Mouse (Mus musculus): ENCODE data around the gene Rbpj. TPM values are rescaled to one million over a fixed set of nuclear protein-coding genes. Genes with fewer than 3 reads are reported as not detected.

Gene Rbpj
- polyA plus RNA-seq, 1 experiment: 13.6 TPM

DNA sequence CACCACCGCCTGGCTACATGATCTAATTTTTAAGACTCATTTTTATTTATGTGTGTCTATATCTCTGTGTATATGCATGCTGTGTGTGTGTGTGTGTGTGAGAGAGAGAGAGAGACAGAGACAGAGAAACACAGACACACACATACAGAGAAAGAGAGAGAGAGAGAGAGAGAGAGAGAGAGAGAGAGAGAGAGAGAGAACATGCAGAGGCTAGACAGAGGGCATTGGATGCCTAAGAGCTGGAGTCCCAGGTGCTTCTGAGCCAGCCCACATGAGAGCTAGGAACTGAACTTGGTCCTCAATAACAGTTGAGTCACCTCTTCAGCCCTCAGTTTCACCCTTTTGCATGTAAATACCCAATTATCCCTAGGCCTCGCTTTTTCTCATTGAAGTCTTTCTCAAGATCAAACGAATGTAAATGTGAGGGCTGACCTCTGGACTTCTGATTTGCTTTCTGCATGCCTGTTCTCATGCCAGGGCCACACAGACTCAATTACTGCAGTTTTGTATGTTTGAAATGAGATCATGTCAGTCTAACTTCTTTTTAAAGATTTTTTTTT, 109.0 kb downstream of the Rbpj start:
- H3K4me3 ChIP-seq (replicated peaks): no peak overlapping the region
- peaks cover 6% of the 10 kb centered on the region for H3K4me1 ChIP-seq
- peaks cover 6% of the 10 kb centered on the region for H3K9me3 ChIP-seq
- peaks cover 9% of the 10 kb centered on the region for H3K36me3 ChIP-seq (replicated peaks; ENCODE audit: low read length)
- TF ChIP-seq GATA1 (IDR thresholded peaks at IDR 0.05; ENCODE audit: borderline replicate concordance, low read length) (no peak), FLI1 (IDR thresholded peaks at IDR 0.05; ENCODE audit: low read length) (no peak)
- H3K27me3 ChIP-seq (replicated peaks): no peaks in the 10 kb centered on the region

DNA sequence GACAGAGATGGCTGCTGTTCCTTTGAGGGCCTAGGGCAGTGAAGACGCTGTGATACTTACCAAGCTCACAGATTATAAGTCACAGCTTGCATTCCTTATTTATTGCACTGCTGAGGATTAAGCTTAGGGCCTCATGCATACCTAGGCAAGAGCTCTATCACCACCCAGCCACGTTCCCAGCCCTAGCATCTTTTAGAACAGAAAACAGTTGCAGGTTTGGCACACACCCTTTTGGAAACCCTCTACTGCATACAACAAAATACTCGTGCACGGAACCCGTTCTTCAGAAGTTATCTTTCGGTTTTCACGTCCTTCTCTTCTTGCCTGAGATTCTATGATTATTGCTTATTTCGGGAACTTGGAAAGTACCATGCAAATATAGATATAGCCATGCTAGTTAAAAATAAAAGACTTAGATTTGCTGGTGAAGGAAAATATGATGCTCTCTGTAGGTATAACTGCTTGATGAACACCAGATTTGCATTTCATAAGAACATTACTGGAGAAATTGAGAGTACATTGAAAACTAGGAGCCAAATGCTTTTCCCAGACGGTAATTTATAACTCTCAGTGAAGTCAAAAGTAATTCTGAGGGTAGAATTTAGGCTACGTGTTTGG, 111.4 kb downstream of the Rbpj start:
- TF ChIP-seq GATA1 (IDR thresholded peaks at IDR 0.05; ENCODE audit: borderline replicate concordance, low read length) (no peak), FLI1 (IDR thresholded peaks at IDR 0.05; ENCODE audit: low read length) (no peak)
- H3K36me3 ChIP-seq (replicated peaks; ENCODE audit: low read length): peaks cover 9% of the 10 kb centered on the region
- no peak overlapping the region for H3K4me3 ChIP-seq (replicated peaks)
- H3K9me3 ChIP-seq: peaks cover 6% of the 10 kb centered on the region
- no peaks in the 10 kb centered on the region for H3K27me3 ChIP-seq (replicated peaks)
- 0 out of 2 replicates have a peak, but pooled peaks cover 8% of the 10 kb centered on the region for H3K4me1 ChIP-seq

DNA sequence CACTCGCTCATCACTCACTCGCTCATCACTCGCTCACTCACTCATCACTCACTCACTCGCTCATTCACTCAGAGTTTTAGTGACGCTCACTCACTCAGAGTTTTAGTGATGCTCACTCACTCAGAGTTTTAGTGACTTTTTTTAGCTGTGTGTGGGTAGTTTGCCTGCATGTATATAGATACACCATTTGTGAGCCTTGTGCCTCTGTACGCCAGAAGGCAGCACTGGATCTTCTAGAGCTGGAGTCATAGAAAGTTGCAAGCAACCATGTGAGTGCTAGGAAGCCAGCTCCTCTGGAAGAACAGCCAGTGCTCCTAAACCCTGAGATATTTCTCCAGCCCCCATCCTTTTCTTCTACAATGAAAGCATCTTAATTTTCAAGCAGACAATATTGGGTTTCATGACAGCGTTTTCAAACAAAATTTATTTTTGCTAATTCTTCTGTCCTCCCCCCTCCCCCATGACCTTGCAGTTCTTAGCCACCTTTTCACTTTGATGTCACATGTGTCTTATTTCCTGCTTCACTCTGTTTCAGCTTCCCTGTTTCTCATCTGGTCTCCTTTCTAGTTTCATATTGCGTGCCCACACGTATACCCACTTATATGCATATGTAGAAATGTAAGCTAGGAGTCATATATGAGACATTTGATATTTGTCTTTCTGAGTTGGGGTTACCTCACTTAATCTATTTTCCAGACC, 118.3 kb downstream of the Rbpj start:
- no peaks in the 10 kb centered on the region for H3K36me3 ChIP-seq (replicated peaks; ENCODE audit: low read length)
- H3K4me1 ChIP-seq: peaks cover 48% of the 10 kb centered on the region
- no peak overlapping the region for H3K4me3 ChIP-seq (replicated peaks)
- H3K27me3 ChIP-seq (replicated peaks): no peaks in the 10 kb centered on the region
- H3K9me3 ChIP-seq: no peaks in the 10 kb centered on the region
- TF ChIP-seq GATA1 (IDR thresholded peaks at IDR 0.05; ENCODE audit: borderline replicate concordance, low read length): no peak

DNA sequence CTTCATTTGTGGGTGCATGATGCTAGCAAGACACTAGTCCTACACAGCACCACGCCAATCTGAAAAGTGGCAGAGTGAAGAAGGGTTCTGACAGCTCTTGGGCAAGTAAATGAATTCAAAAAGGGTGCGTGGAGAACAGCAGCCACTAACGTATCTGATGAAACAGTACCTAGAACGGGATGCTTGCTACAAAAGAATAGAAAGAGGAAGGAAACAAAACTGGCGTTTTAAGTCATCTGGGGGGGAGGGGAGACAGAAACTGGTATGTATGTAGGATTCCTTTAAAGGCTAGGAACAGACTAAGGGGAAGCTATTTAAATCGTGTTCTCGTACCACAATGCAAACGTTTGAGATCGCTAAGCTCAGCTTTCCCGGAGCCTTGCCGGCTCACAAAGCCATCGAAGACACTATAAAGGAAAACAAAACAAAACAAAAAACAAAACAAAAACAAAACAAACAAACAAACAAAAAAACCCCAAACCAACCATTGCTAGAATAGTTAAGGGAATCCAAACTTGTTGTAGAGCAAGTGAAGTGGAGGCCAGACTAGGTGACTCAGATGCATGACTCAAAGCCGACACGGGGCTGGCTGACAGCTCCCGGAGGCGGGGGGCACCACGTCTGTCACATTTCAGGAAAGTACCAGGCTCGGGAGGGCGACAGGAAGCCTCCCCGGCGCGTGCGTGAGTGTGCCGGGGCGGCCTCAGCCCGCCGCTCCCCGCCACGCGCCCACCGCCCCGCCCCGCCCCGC, 122.6 kb downstream of the Rbpj start:
- H3K4me1 ChIP-seq: peaks cover 52% of the 10 kb centered on the region
- H3K9me3 ChIP-seq: no peaks in the 10 kb centered on the region
- H3K36me3 ChIP-seq (replicated peaks; ENCODE audit: low read length): no peaks in the 10 kb centered on the region
- no peaks in the 10 kb centered on the region for H3K27me3 ChIP-seq (replicated peaks)
- peak overlapping the region; percentile 99 for H3K4me3 ChIP-seq (replicated peaks)
- no peak for TF ChIP-seq FLI1 (IDR thresholded peaks at IDR 0.05; ENCODE audit: low read length)

DNA sequence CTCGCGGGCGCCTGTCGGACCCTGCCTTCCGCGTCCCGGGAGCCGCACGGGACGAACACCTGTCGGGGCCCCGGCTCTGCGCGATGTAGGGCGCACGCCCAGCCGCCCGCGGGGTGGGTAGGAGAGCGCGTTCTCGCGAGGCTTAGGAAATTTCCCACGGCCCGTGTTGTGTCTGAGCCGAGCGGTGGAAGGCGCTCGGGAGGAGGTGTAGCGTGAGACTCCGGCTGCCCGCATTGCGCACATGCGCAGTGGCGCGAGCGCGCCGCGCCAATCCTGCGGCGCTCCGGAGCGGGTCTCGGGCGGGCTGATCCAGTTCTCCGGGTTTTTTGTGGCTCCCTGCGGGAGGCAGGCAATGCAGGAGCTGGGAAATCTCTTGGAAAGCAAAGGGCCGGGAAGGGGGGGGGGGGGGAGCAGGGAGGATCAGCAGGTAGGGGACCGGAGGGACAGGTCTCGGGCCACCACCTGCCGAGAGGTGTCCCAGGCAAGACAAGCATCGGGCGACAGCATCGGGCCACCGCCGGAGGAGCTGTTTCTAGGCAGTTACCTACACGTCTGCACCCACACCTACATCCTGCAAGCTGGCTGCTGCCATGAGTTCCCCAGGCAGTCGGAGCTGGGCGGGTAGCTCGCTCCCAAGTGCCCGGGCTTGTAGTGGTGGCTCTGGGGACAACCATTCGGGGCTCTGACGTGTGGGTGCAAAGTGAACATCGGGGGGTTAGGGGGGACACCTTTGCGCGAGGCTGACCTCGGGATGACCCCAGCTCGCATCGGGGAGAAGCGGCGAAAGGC, 123.4 kb downstream of the Rbpj start:
- no peaks in the 10 kb centered on the region for H3K36me3 ChIP-seq (replicated peaks; ENCODE audit: low read length)
- H3K4me1 ChIP-seq: peaks cover 50% of the 10 kb centered on the region
- H3K9me3 ChIP-seq: no peaks in the 10 kb centered on the region
- H3K27me3 ChIP-seq (replicated peaks): no peaks in the 10 kb centered on the region
- no peak for TF ChIP-seq FLI1 (IDR thresholded peaks at IDR 0.05; ENCODE audit: low read length)
- no peak for TF ChIP-seq GATA1 (IDR thresholded peaks at IDR 0.05; ENCODE audit: borderline replicate concordance, low read length)
- H3K4me3 ChIP-seq (replicated peaks): peak overlapping the region; percentile 99

DNA sequence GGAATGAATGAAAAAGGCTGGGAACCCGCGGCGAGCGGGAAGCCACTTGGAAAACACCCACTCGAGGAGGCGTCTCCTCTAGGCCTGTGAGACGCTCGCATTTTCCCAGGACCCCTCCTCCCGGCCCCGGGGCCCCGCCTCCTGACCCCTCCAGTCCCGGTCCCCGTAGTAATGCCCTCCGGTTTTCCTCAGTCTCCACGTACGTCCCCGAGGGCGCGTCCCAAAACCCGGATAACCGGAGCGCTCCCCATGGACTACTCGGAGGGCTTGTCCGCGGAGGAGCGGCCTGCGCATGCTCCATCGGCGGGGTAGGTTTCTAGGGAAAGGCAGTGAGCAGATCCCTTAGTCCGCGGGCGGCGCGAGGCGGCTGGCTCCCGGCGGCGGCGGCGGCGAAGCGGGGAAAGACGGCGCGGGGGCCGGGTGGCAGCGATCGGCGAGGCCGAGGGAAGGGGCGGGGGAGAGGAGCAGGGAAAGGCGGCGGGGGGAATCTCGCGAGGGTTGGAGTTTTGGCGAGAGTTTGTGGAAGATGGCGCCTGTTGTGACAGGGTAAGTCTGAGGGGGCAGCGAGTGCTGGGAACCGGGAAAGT, 124.3 kb downstream of the Rbpj start:
- Histone ChIP-seq H3K9me3 (no peaks in the 10 kb centered on the region), H3K36me3 (replicated peaks; ENCODE audit: low read length) (no peaks in the 10 kb centered on the region), H3K27me3 (replicated peaks) (no peaks in the 10 kb centered on the region), H3K4me3 (replicated peaks) (peak overlapping the region; percentile 99), H3K4me1 (peaks cover 51% of the 10 kb centered on the region)
- no peak for TF ChIP-seq GATA1 (IDR thresholded peaks at IDR 0.05; ENCODE audit: borderline replicate concordance, low read length)
- TF ChIP-seq FLI1 (IDR thresholded peaks at IDR 0.05; ENCODE audit: low read length): no peak

DNA sequence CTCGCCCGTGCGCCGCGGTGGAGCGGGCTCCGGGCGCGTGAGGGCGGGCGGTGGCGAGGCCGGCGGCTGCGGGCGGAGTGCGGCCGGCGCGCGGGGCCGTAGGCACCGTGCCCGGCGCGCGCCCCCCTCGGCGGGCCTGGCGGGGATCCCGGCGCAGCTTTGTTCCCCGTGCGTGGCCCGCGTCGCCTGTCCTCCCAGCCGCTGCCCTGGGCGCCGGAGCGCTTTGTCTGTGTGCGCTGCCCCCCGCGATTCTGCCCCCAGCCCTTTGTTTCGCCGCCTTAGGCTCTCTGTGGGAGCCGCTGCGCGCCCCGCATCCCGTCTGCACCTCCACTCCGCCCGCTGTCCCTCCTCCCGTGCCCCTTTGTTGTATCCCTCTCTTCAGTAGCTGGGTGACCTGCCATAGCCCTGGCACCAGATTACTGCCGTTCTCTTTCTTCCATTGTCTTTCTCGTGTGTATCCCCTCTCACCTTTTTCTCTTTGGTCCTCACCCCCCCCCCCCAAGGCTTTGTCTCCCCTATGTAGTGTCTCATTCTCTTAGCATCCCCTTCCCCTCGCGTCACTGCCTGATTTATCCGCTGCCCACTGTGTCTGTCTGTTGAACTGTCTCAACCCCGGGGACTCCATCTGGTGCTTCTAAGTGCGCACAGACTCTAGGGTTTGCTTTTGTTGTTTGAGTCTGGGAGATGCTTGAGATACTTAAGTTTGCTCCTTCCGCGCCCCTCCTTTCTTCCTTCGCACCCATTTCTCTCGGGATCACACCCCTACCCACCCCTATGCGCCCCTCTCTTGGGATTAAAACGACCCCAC, 125.1 kb downstream of the Rbpj start:
- Histone ChIP-seq H3K4me3 (replicated peaks) (peak overlapping the region; percentile 99), H3K36me3 (replicated peaks; ENCODE audit: low read length) (no peaks in the 10 kb centered on the region), H3K9me3 (no peaks in the 10 kb centered on the region), H3K27me3 (replicated peaks) (no peaks in the 10 kb centered on the region), H3K4me1 (peaks cover 55% of the 10 kb centered on the region)
- no peak for TF ChIP-seq FLI1 (IDR thresholded peaks at IDR 0.05; ENCODE audit: low read length)
- no peak for TF ChIP-seq GATA1 (IDR thresholded peaks at IDR 0.05; ENCODE audit: borderline replicate concordance, low read length)

DNA sequence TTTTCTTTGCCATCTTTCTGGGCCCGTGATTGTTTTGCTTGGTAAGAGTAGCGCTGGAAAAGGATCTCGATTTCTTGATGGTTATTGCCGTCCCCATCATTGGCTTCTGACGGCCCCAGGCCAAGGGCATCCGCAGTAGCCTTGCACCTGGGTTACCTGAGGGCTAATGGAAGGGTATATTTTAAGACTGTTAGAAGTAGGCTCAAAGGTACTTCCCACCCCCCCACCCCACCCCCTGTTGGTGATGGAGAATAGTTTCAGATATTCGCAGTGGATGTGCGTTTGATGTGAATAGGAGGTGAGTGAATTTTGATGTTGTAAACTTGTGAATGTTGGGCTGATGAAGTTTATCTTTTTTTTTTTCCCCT, 125.7 kb downstream of the Rbpj start:
- H3K27me3 ChIP-seq (replicated peaks): no peaks in the 10 kb centered on the region
- TF ChIP-seq FLI1 (IDR thresholded peaks at IDR 0.05; ENCODE audit: low read length) (no peak), GATA1 (IDR thresholded peaks at IDR 0.05; ENCODE audit: borderline replicate concordance, low read length) (no peak)
- no peaks in the 10 kb centered on the region for H3K36me3 ChIP-seq (replicated peaks; ENCODE audit: low read length)
- no peaks in the 10 kb centered on the region for H3K9me3 ChIP-seq
- peaks cover 56% of the 10 kb centered on the region for H3K4me1 ChIP-seq
- H3K4me3 ChIP-seq (replicated peaks): peak overlapping the region; percentile 99

All from megakaryocyte, embryonic 14.5 days (primary cell).